Mouse (Mus musculus): ENCODE data around the gene Zdhhc13. TPM values are rescaled to one million over a fixed set of nuclear protein-coding genes. Genes with fewer than 3 reads are reported as not detected.
A peak's percentile ranks its signal among the peaks of the same experiment; 100 is the strongest.

Zdhhc13 gene
- polyA plus RNA-seq, 2 experiments from 2014 or later, result 19.0 to 25.9 TPM

DNA sequence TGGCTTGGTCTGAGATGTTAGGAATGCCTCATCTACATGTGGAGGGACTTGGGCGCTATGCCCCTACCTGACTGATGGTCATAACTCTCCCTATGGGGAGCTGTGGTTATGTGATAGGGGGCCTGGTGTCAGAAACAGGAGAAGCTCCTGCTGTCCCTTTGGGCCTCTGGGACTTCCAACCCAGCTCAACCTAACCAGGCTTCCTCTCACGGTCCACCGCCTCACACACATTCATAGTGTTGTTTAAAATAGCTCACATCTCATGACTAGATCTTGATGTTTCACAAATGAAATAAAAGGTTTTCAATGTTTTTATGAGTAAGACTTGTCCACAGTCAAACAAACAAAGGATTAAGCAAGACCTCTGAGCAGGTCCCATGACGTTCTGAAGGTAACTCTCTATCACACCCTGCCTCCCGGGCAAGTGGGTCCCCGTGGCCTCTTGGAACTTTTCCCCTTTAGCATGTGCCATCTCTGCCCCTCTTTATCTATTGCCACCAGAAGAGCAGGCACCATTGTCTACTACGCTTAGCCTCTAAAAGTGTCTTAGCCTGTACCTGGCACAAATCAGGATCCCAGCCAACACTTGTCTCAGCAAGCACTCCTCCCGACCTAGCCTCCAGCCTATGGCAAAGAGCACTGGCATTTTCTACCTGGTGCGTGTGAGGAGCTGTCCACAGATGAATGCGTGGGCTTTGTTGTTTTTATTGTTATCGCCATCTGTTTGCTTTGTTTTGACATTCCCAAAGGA, 3.9 kb upstream of the Zdhhc13 start:
- ATAC-seq, result no peak

- no peak for ATAC-seq
Measured at GRCm38 (mm10) chr7:48788348-48788747, 455 bp upstream of the Zdhhc13 start.

DNA sequence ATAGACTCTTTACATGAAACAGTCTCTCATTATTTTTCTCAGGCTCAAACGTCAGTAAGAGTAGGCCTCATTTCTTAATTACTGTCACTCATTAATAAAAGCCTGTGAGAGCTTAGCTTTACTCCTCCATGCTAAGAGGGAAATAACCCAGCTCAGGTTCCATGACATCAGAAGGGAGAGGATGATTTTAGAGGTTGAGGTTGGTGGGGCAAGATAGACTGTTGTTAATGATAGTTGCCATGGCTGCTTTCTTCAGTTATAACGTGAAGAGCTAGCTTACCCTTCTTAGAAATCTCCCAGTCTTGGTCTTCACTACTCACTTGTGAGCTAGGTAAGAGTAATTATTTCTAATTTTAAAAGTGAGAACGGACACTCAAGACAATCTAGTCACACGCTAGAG, 1.3 kb downstream of the Zdhhc13 start:
- ATAC-seq, result no peak

DNA sequence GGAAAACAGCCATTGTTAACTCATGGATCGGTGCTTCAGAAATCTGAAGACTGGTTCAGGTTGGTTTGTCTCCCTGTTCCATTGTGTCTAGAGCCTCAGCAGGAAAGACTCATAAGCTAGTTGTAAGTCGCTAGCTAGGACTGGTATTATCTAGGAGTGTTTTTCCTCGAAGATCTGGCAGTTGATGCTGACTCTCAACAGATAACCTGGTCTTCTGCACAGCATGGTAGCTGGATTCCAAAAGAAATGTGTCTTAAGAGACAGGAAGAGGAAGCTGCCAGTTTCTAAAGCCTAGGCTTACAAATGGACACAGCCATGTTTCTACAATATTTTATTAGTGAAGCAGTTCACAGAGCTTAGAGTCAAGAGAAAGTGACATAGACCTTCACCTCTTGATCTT, 2.6 kb downstream of the Zdhhc13 start:
- no peak for ATAC-seq

DNA sequence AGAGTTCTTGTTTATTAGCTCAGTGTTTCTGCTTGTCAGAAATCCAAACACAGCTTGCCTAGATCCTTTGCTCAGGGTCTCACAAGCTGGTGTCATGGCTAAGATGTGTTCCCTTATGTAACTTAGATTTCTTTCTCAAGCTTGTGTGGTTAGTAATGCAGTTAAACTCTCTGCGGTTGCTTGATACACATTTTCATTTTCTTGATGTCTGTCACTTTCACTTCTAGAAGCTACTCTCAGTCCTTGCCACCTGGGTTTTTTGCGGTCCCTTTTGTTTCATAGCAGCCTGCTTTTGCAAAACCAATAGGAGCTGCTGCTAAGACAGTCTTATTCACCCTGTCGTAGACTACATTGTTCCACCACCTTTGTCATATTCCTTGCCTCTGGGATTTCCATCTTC, 6.3 kb downstream of the Zdhhc13 start:
- ATAC-seq, result peak; percentile 88

DNA sequence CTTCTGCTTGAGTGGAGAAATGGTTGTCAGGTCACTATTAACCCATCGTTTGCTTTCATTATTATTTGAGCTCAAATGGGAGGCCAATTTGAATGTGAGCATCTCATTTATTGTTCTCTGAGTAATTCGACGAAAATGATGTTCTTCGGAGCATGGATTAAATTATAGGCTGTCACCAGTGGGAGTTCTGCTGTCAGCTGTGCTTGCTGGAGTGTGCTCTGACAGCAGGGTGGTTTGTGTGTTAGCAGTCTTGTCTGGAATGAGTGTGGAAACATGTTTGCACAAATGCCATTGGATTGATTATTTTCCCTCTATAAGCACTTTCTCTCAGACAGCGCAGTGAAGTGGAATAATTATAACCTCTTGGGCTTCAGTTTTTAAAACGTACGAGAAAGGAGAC, 14.6 kb downstream of the Zdhhc13 start:
- ATAC-seq, result no peak

GRCm38 (mm10) chr7:48806587-48806986, 17.8 kb downstream of the Zdhhc13 start:
- ATAC-seq, result no peak

DNA sequence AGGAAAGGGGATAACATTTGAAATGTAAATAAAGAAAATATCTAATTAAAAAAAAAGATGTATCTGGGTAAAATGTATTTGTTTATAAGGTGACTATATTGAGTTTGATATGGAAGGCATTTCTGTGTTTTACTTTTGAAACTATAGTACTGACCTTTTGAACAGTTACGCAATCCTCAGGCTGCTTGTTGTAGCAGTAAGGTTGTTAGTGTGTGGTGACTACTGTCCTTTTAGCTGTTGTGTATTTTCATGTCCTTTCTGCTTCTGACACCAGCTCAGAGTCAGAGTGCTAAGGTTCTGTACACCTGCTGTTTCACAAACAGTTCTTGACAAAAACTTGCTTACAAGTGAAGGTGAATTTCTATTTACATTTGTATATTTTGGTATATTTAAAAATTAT, 21.8 kb downstream of the Zdhhc13 start:
- ATAC-seq, result no peak

DNA sequence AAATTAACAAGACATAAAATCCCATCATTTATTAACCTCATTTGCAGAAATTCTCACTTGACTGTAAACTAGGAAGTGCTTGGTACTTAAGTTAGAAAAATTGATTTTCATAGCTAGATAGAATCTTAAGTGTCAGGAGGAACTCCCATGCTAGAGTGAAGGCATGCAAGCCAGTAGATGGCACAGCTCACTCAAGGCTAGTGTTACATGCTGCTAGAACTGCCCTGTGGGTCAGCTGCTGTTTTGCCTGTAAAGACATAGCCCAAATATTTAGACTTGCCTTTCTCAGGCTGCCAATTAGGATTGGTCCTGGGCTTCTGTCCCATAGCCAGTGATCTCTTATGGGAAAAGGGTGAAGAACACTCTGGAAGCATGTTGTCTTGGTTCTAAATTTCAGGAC, 23.6 kb downstream of the Zdhhc13 start:
- ATAC-seq, result no peak

DNA sequence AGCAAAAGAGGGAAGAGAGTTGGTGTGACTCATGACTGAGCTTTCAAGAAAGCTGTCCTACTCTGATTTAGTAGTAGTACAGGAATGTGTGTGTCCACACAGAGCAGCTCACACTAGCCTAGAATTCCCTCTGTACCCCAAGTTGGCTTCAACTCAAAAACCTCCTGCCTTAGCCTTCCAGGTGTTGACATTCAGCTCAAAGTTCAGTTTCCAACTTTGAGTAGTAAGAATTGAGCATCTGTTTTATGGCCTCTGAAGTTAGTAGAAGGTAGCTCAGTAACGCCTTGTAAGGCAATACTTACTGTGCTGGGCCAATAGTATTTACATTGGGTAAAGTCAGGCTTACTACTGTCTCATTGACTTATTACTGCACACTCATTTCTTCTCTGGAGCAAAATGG, 24.8 kb downstream of the Zdhhc13 start:
- ATAC-seq, result no peak

DNA sequence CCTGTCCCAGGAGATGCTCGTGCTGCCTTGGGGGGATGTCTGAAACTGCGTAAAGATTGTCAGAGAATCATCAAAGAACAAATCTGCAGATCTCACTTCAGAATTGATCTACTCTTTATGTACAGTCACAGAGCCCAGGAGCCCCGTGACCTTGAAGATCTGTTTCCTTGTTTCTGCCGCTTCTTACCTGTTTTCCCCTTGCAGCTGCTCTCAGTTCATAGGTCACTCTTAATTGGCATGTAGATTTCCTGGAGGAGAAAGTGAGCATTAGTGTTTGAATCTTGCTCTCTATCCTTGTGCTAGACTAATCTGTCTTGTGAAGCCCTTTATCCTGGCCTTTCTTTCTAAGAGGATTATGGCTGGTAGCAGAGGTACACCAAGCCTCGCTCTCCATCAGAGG, 32.9 kb downstream of the Zdhhc13 start:
- no peak for ATAC-seq

- ATAC-seq, result no peak
Measured at GRCm38 (mm10) chr7:48823621-48824020, 34.8 kb downstream of the Zdhhc13 start.

DNA sequence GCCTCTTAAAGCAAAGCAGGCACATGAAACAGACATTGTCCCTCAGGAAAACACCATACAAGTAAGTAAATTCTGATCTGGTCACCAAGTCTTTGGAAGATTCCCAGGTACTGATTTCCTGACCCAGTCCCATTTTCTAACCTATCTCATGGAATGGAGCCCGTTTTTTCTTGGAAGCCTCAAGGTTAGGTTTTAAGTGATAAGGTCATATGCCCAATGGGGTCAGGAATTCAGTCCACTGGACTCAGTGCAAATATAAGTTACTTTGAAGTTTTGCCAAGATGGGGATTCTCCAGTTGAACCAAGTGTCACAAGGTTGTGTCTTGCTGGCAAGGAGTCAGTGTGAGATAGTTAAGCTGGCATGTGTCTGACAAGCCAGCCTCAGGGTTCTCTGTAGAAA, 35.9 kb downstream of the Zdhhc13 start:
- ATAC-seq, result no peak

DNA sequence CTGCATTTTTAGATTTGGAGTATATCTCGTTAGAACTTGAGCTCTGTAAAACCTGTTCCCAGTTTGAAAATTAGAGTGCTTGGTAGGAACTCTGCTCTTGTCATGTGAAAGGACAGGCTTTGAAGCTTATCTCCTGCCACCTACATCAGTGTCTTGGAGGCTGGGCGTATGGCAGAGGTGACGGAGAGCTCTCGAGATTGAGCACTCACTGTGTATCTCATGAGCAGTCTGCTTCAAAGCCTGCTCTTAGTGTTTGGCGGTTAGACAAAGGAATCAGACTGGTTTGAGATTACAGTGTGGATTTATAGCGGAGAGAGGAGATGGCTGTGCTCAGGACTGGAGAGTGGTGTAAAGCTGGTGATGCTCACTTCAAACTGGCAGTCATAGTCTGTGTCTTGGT, 36.4 kb downstream of the Zdhhc13 start:
- no peak for ATAC-seq

GRCm38 (mm10) chr7:48829177-48829910, 40.5 kb downstream of the Zdhhc13 start:
- no peak for ATAC-seq

DNA sequence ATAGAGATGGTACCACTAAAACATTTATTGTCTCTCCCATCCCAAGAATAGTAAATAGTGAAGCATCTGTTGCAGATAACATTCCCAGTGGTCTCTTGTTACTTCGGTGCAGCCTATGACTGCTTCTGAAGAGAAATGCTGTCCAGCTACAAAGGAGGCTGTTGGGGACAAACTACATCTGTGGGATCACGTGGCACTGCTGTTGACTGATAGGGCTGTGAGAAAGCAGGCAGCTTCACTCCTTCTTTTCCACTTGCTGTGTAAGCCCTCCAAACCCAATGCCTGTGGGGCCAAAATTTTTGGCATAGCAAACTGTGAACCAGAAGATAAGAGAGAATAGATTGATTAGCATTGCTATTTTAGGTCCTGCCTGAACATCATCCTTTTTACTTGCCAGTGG, 41.6 kb downstream of the Zdhhc13 start:
- no peak for ATAC-seq

GRCm38 (mm10) chr7:48832735-48833134, 43.9 kb downstream of the Zdhhc13 start:
- no peak for ATAC-seq

DNA sequence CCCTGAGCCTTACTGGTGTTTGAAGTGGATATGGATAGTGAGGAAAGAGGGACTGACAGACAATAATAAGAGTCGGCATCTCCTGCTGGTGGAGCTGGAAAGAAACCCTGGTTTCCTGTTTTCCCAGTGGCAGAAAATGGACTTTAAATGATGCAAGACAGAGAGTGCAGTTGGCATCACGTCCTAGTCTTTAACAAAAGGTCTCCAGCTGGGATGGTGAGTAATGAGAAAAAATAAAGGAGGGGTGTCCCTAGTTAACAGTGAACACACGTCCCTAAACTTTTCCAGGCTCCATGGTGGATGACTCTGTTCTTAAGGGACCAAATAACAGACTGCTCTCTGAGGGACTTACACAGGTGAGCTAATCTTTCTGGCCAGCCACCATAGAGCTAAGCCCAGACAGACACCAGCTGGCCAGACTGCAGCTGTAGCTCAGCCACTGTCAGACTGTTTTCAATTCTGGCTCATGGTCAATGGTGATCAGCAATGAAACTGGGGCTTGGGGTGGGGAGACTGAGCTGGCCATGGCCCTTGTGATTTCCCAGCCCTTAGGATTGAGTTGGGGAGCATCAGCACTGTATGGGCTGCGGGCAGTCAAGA, 45.7 kb downstream of the Zdhhc13 start:
- no peak for ATAC-seq

DNA sequence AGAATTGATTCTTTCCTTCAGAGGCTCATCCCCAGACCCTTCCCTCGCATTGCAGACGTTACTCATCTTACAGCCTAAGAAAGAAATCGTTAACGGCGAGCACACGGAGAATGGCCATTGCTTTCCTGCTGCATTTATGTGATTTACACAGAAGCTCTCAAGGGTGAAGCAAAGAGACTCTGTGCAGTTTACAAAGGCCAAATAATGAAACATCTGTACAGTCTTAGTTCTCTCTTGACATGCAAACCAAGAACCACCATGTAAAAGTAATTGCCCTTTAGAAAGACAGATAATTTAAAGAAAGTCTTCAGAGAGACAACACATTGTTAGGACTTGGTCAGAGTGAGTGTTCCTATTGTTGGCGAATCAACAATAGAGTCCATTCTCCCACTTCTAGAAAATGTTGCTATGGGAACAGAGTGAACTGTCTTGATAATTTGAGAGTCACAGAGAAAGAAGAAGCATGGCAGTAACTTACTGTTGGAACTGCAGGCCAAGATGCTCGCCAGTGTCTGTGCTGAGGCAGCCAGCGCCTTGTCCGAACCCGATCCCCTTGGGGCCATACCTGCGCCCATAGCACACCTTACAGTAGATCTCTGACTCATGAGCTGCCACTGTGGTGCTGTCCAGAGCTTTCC, 46.3 kb downstream of the Zdhhc13 start:
- ATAC-seq, result no peak

DNA sequence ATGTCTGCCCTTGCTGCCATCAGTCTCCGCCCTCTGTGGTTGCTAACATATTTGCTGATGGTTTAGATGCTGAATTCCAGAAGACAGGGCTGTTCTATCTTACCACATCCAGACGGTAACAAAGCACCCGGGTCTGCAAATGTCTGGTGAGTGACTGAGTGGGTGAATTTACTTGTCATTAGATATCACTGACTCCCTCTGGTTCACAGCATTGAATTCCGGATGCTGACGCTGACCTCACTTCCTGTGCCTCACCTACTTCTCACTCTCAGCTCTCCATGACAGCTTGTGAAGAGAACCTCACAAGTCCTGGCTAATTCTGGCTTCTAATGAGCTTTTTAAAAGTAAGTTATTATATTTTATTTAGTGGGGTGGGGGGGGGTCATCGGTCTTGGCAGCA, 48.1 kb downstream of the Zdhhc13 start:
- no peak for ATAC-seq

DNA sequence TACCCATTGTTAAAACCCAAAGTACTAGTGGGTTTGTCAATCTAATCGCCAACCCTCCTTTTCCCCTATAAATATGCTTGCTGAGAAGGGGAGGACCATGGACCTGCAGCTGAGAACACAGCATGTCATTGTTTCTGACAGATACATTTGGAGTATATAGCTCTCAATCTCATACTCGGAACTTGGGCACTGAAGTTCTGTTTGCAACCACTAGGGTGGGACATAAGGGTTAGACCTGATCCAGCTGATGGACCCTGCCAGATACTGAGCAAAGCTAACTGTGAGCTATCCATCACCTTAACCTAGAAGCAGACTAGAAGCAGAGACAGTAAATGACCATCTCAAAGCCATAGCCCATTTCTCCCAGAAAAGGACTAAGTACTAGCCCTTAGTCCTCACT, 49.6 kb downstream of the Zdhhc13 start:
- ATAC-seq, result no peak

DNA sequence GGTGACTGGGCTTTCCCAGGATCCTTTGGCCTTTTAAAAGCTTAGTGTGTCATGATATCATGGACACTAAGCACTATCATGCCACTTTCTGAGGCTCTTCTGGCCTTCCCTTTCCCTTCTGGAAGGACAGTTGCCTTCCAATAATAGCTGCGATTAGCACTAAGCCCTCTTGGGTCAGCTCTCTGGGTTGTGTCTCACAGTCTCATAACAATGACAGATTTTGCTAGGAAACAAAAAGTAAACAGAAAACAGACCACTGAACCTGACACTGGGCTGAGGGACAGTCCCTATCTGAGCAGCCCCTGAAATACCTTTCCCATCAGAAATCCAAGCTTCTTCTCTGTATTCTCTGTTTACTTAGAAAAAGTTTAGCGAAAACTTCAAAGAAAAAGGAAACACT, 51.7 kb downstream of the Zdhhc13 start:
- no peak for ATAC-seq

- ATAC-seq, result no peak
Measured at GRCm38 (mm10) chr7:48841538-48841937, 52.7 kb downstream of the Zdhhc13 start.

GRCm38 (mm10) chr7:48842353-48842752, 53.5 kb downstream of the Zdhhc13 start:
- no peak for ATAC-seq

Measured in activated CD4-positive, CD25-positive, alpha-beta regulatory T cell, adult 4 months (primary cell).